In the genomic region with DNA sequence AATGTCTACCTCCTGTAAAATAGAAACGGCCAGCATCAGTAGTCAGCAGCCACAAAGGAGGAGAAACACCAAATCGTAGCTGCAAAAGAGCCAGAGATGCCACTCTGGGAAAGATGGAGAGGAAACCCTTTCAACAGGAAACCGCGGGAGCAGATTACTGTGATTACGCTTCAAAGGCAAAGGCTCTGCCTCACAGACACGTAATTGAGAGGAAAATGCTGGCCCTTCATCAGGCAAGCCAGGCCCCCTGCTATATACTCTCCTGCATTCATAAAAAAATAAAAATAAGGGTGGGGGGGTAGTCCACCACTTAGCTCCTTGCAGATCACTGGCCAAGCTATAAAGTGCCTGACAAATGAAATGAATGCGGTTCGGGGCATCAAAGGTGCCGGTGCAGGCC, we compare ENCODE assay signal across 8 mouse cellular contexts. TPM values are rescaled to one million over a fixed set of nuclear protein-coding genes. Genes with fewer than 3 reads are reported as not detected.
DNase-seq lines count a peak whose midpoint lies in the region; ATAC-seq and TF ChIP-seq lines count a peak whose summit lies in the region.
"Had no signal": no experiment of that assay in that cellular context is flagged by ENCODE, and none has a peak within 500 bp of the region (broad histone marks: within the 10 kb centered on the region; RNA-seq: fewer than 3 reads in every experiment).

No protein-coding gene starts in this region.

- H3K4me2 ChIP-seq in intestine, embryonic 14.5 days (ENCODE audit: low read length), result no peak overlapping the region
- H3K4me2 ChIP-seq in intestine, postnatal 0 days (replicated peaks; ENCODE audit: low read depth), result no peak overlapping the region
- H3K4me2 ChIP-seq in limb, embryonic 12.5 days, result no peak overlapping the region

- H3K4me1 ChIP-seq in intestine, embryonic 14.5 days (replicated peaks; ENCODE audit: control insufficient read depth, insufficient read depth, low read length), result peaks cover 66% of the 10 kb centered on the region
- H3K4me1 ChIP-seq in intestine, postnatal 0 days (replicated peaks; ENCODE audit: control insufficient read depth, insufficient read depth, low read length), result peaks cover 23% of the 10 kb centered on the region
- H3K4me1 ChIP-seq in embryonic facial prominence, embryonic 10.5 days, result peaks cover 60% of the 10 kb centered on the region
- peaks cover 65% of the 10 kb centered on the region for H3K4me1 ChIP-seq in limb, embryonic 12.5 days (replicated peaks)

- H3K4me3 ChIP-seq in intestine, embryonic 14.5 days (ENCODE audit: low read depth, low read length), result no peak overlapping the region
- no peak overlapping the region for H3K4me3 ChIP-seq in intestine, postnatal 0 days (ENCODE audit: low read depth, low read length)
- no peak overlapping the region for H3K4me3 ChIP-seq in embryonic facial prominence, embryonic 10.5 days
- H3K4me3 ChIP-seq in limb, embryonic 12.5 days (replicated peaks), result no peak overlapping the region

- WGBS in intestine, embryonic 14.5 days, result 32% methylated on average over 9 of the region's 9 CpGs
- WGBS in intestine, postnatal 0 days, result 46% methylated on average over 9 of the region's 9 CpGs
- 47% methylated on average over 9 of the region's 9 CpGs for WGBS in embryonic facial prominence, embryonic 10.5 days
- WGBS in limb, embryonic 12.5 days, result 16% methylated on average over 9 of the region's 9 CpGs

- H3K27me3 ChIP-seq in intestine, embryonic 14.5 days (replicated peaks; ENCODE audit: control insufficient read depth, insufficient read depth, low read length), result no peaks in the 10 kb centered on the region
- no peaks in the 10 kb centered on the region for H3K27me3 ChIP-seq in intestine, postnatal 0 days (replicated peaks; ENCODE audit: control insufficient read depth, insufficient read depth, low read length)
- no peaks in the 10 kb centered on the region for H3K27me3 ChIP-seq in embryonic facial prominence, embryonic 10.5 days (replicated peaks; ENCODE audit: low read depth, poor library complexity, severe bottlenecking)
- no peaks in the 10 kb centered on the region for H3K27me3 ChIP-seq in limb, embryonic 12.5 days
- H3K27me3 ChIP-seq: Patski had no signal

- H3K27ac ChIP-seq in intestine, embryonic 14.5 days (ENCODE audit: low read depth), result no peak overlapping the region
- H3K27ac ChIP-seq in intestine, postnatal 0 days (ENCODE audit: low read depth, low read length), result no peak overlapping the region
- H3K27ac ChIP-seq in embryonic facial prominence, embryonic 10.5 days (replicated peaks), result no peak overlapping the region
- H3K27ac ChIP-seq in limb, embryonic 12.5 days, result peak overlapping the region; percentile 84; the same call in 1 of the 2 replicates

- DNase-seq in intestine, embryonic 14.5 days (ENCODE audit: low spot score), result peak; percentile 64
- peak; percentile 27 for DNase-seq in Muller cell, postnatal 12 days (ENCODE audit: inconsistent ontology term)
- peak; percentile 19 for DNase-seq in embryonic facial prominence, embryonic 10.5 days (ENCODE audit: low spot score)
- no peak for DNase-seq in gastrocnemius, postnatal 4 days (ENCODE audit: low spot score in 2 of 2)
- no peak for DNase-seq in adrenal gland, adult (ENCODE audit: inconsistent age in 2 of 2, low spot score in 1 of 2)

- peaks cover 12% of the 10 kb centered on the region; the same call in 1 of the 2 replicates for H3K36me3 ChIP-seq in intestine, embryonic 14.5 days (ENCODE audit: control insufficient read depth, insufficient read depth, low read length)
- 0 out of 2 replicates have a peak, but pooled peaks cover 3% of the 10 kb centered on the region for H3K36me3 ChIP-seq in intestine, postnatal 0 days (ENCODE audit: control insufficient read depth, insufficient read depth)
- H3K36me3 ChIP-seq in embryonic facial prominence, embryonic 10.5 days (replicated peaks), result peaks cover 49% of the 10 kb centered on the region
- H3K36me3 ChIP-seq in limb, embryonic 12.5 days, result peaks cover 33% of the 10 kb centered on the region

- no peaks in the 10 kb centered on the region for H3K9me3 ChIP-seq in intestine, embryonic 14.5 days (ENCODE audit: control insufficient read depth, low read length)
- H3K9me3 ChIP-seq in intestine, postnatal 0 days (ENCODE audit: control insufficient read depth), result no peaks in the 10 kb centered on the region
- H3K9me3 ChIP-seq in embryonic facial prominence, embryonic 10.5 days, result no peaks in the 10 kb centered on the region
- no peaks in the 10 kb centered on the region for H3K9me3 ChIP-seq in limb, embryonic 12.5 days

- H3K9ac ChIP-seq in intestine, embryonic 14.5 days (ENCODE audit: low read length), result no peak overlapping the region
- H3K9ac ChIP-seq in intestine, postnatal 0 days (ENCODE audit: low read depth, low read length), result no peak overlapping the region
- H3K9ac ChIP-seq in limb, embryonic 12.5 days (replicated peaks), result no peak overlapping the region

- no peak for TF ChIP-seq CTCF in intestine, postnatal 0 days (IDR thresholded peaks at IDR 0.05; ENCODE audit: low read depth)

- no peak for ATAC-seq in intestine, embryonic 14.5 days (replicated peaks; ENCODE audit: low FRiP score, low TSS enrichment, low read depth)
- no peak for ATAC-seq in intestine, postnatal 0 days
- no peak for ATAC-seq in limb, embryonic 12.5 days (ENCODE audit: insufficient number of reproducible peaks, insufficient read depth, low FRiP score, low TSS enrichment, low read depth)
- ATAC-seq: Patski had no signal

RNA-seq across cellular contexts. Expression of a gene that starts 28.3 kb away (rescaled TPM):
- 40.3 and 40.5 TPM in 2 replicates for polyA plus RNA-seq in intestine, embryonic 14.5 days (2014; fragmentation: Nextera tagmentation; extraction: Ambion mirVana)
- 10.4 and 12.1 TPM in 2 replicates for polyA plus RNA-seq in intestine, postnatal 0 days (2015; fragmentation: Nextera tagmentation; extraction: Ambion mirVana)
- 38.9 and 40.0 TPM in 2 replicates for polyA plus RNA-seq in embryonic facial prominence, embryonic 10.5 days (2016; fragmentation: Nextera tagmentation; extraction: Ambion mirVana)
- polyA plus RNA-seq in limb, embryonic 12.5 days (2016; fragmentation: Nextera tagmentation; extraction: Ambion mirVana), result 39.6 and 41.6 TPM in 2 replicates
- 10 to 100 TPM; 55.0 to 55.5 TPM for total RNA-seq in gastrocnemius, postnatal 4 days (2021)

RNA-seq across cellular contexts. Expression of a gene that starts 55.8 kb away (rescaled TPM):
- polyA plus RNA-seq in intestine, embryonic 14.5 days (2014; fragmentation: Nextera tagmentation; extraction: Ambion mirVana), result 13.3 and 14.4 TPM in 2 replicates
- 10.7 and 12.5 TPM in 2 replicates for polyA plus RNA-seq in intestine, postnatal 0 days (2015; fragmentation: Nextera tagmentation; extraction: Ambion mirVana)
- 14.8 TPM in 2 replicates for polyA plus RNA-seq in embryonic facial prominence, embryonic 10.5 days (2016; fragmentation: Nextera tagmentation; extraction: Ambion mirVana)
- polyA plus RNA-seq in limb, embryonic 12.5 days (2016; fragmentation: Nextera tagmentation; extraction: Ambion mirVana), result 16.3 and 21.6 TPM in 2 replicates
- total RNA-seq in gastrocnemius, postnatal 4 days (2021), result 10 to 100 TPM; 11.3 to 11.7 TPM

Comparison
In these comparisons a context has a peak if more than half of its experiments do, and no peak if none do; other contexts are left out.
1. DNase-seq: peak in intestine, embryonic 14.5 days (single experiment), Muller cell, postnatal 12 days (single experiment) and embryonic facial prominence, embryonic 10.5 days (single experiment); none in gastrocnemius, postnatal 4 days (0 of 2) and adrenal gland, adult (0 of 2).